Mouse (Mus musculus): ENCODE data around the gene Thbs4. TPM values are rescaled to one million over a fixed set of nuclear protein-coding genes. Genes with fewer than 3 reads are reported as not detected.

Thbs4 gene
- total RNA-seq, 2 experiments from 2014 or later = 1.3 to 2.3 TPM

GRCm38 (mm10) chr13:92765454-92766242, 29.0 kb downstream of the Thbs4 start:
- no peak for DNase-seq (ENCODE audit: extremely low spot score in 1 of 2, low spot score in 2 of 2)
- intact Hi-C loops (cut with DNase I) = no loop called here

- intact Hi-C loops (cut with DNase I) = loop anchor here (5.0 kb wide), 1 partner anchor 80 kb away; the partner anchor contains the start of gene Mtx3
- DNase-seq (ENCODE audit: extremely low spot score in 1 of 2, low spot score in 2 of 2) = no peak
These were observed 32.3 kb downstream of the Thbs4 start for GRCm38 (mm10) chr13:92762322-92762721.

- DNase-seq (ENCODE audit: extremely low spot score in 1 of 2, low spot score in 2 of 2) = no peak
- intact Hi-C loops (cut with DNase I) = loop anchor here (5.0 kb wide), 1 partner anchor 82 kb away; the partner anchor contains the start of gene Mtx3
These were observed 34.1 kb downstream of the Thbs4 start for GRCm38 (mm10) chr13:92760519-92760918.

GRCm38 (mm10) chr13:92759096-92759495, 35.5 kb downstream of the Thbs4 start:
- no peak for DNase-seq (ENCODE audit: extremely low spot score in 1 of 2, low spot score in 2 of 2)

GRCm38 (mm10) chr13:92757972-92758585, 36.5 kb downstream of the Thbs4 start:
- no peak for DNase-seq (ENCODE audit: extremely low spot score in 1 of 2, low spot score in 2 of 2)
- intact Hi-C loops (cut with DNase I) = loop anchor here (10.0 kb wide), 1 partner anchor 307 kb away; no protein-coding TSS in a partner anchor

More at GRCm38 (mm10) chr13:92759096-92759495, 35.5 kb downstream of the Thbs4 start:
- intact Hi-C loops (cut with DNase I) = loop anchor here (10.0 kb wide), 1 partner anchor 306 kb away; no protein-coding TSS in a partner anchor

GRCm38 (mm10) chr13:92755036-92755435, 39.6 kb downstream of the Thbs4 start:
- DNase-seq (ENCODE audit: extremely low spot score in 1 of 2, low spot score in 2 of 2) = no peak
- intact Hi-C loops (cut with DNase I) = loop anchor here (10.0 kb wide), 1 partner anchor 310 kb away; no protein-coding TSS in a partner anchor

- DNase-seq (ENCODE audit: extremely low spot score in 1 of 2, low spot score in 2 of 2) = no peak
- intact Hi-C loops (cut with DNase I) = loop anchor here (5.0 to 10.0 kb wide), 6 partner anchors 234 to 969 kb away; no protein-coding TSS in a partner anchor
These were observed 40.9 kb downstream of the Thbs4 start for GRCm38 (mm10) chr13:92753676-92754075.

- peak; percentile 90 to 95 for DNase-seq (ENCODE audit: extremely low spot score in 1 of 2, low spot score in 2 of 2)
- intact Hi-C loops (cut with DNase I) = loop anchor here (5.0 to 10.0 kb wide), 6 partner anchors 235 to 970 kb away; no protein-coding TSS in a partner anchor
These were observed 42.7 kb downstream of the Thbs4 start for GRCm38 (mm10) chr13:92751726-92752565.

- DNase-seq (ENCODE audit: extremely low spot score in 1 of 2, low spot score in 2 of 2) = peak; percentile 75 to 77
- intact Hi-C loops (cut with DNase I) = loop anchor here (5.0 to 10.0 kb wide), 6 partner anchors 236 to 971 kb away; no protein-coding TSS in a partner anchor
These were observed 43.6 kb downstream of the Thbs4 start for GRCm38 (mm10) chr13:92750976-92751518.

GRCm38 (mm10) chr13:92743337-92743736, 51.3 kb downstream of the Thbs4 start:
- no peak for DNase-seq (ENCODE audit: extremely low spot score in 1 of 2, low spot score in 2 of 2)
- intact Hi-C loops (cut with DNase I) = no loop called here

- intact Hi-C loops (cut with DNase I) = no loop called here
- DNase-seq (ENCODE audit: extremely low spot score in 1 of 2, low spot score in 2 of 2) = no peak
These were observed 51.7 kb downstream of the Thbs4 start for GRCm38 (mm10) chr13:92742886-92743285.

- peak in 1 of 2 experiments; percentile 42 for DNase-seq (ENCODE audit: extremely low spot score in 1 of 2, low spot score in 2 of 2)
- intact Hi-C loops (cut with DNase I) = loop anchor here (2.0 kb wide), 2 partner anchors 160 to 384 kb away; no protein-coding TSS in a partner anchor
These were observed 53.8 kb downstream of the Thbs4 start for GRCm38 (mm10) chr13:92740671-92741270.

GRCm38 (mm10) chr13:92739858-92740257, 54.8 kb downstream of the Thbs4 start:
- intact Hi-C loops (cut with DNase I) = loop anchor here (2.0 kb wide), 2 partner anchors 159 to 383 kb away; no protein-coding TSS in a partner anchor
- no peak for DNase-seq (ENCODE audit: extremely low spot score in 1 of 2, low spot score in 2 of 2)

GRCm38 (mm10) chr13:92738821-92739220, 55.8 kb downstream of the Thbs4 start:
- intact Hi-C loops (cut with DNase I) = no loop called here

GRCm38 (mm10) chr13:92736516-92737300, 57.9 kb downstream of the Thbs4 start:
- intact Hi-C loops (cut with DNase I) = no loop called here
- DNase-seq (ENCODE audit: extremely low spot score in 1 of 2, low spot score in 2 of 2) = peak in 1 of 2 experiments; percentile 29

More at GRCm38 (mm10) chr13:92738821-92739220, 55.8 kb downstream of the Thbs4 start:
- DNase-seq (ENCODE audit: extremely low spot score in 1 of 2, low spot score in 2 of 2) = no peak

GRCm38 (mm10) chr13:92735693-92736092, 58.9 kb downstream of the Thbs4 start:
- intact Hi-C loops (cut with DNase I) = no loop called here
- DNase-seq (ENCODE audit: extremely low spot score in 1 of 2, low spot score in 2 of 2) = no peak

- intact Hi-C loops (cut with DNase I) = no loop called here
- DNase-seq (ENCODE audit: extremely low spot score in 1 of 2, low spot score in 2 of 2) = peak in 1 of 2 experiments; percentile 54
These were observed 60.9 kb downstream of the Thbs4 start for GRCm38 (mm10) chr13:92733741-92734140.
